Mouse (Mus musculus) embryonic fibroblast, embryonic 13.5 days (primary cell): Measurements from ENCODE around the gene Ppfia1. TPM values are rescaled to one million over a fixed set of nuclear protein-coding genes. Genes with fewer than 3 reads are reported as not detected.

ENCODE experiments used
- H3K27ac ChIP-seq: 2 replicates; pipeline ENCODE4 v1.5.1; 2012; ENCODE audit warnings: low read length, control low read depth, inconsistent platforms; ENCODE audit not compliant: insufficient read depth
- H3K4me1 ChIP-seq: 2 replicates; pipeline ENCODE4 v1.6.1; 2011; ENCODE audit warnings: low read length; ENCODE audit not compliant: control insufficient read depth, insufficient read depth
- H3K4me3 ChIP-seq: 2 replicates; pipeline ENCODE4 v1.5.1; 2011; ENCODE audit warnings: mild to moderate bottlenecking, control low read depth, low read length; ENCODE audit not compliant: insufficient read depth
- CTCF ChIP-seq: IDR thresholded peaks from 2 replicates; pipeline ENCODE4 v1.5.1; 2011; ENCODE audit warnings: mild to moderate bottlenecking, control low read depth, low read length, moderate library complexity, borderline replicate concordance; ENCODE audit not compliant: insufficient read depth
- POLR2A ChIP-seq: IDR thresholded peaks from 2 replicates; pipeline ENCODE4 v1.6.1; 2011; ENCODE audit warnings: low read depth, mild to moderate bottlenecking, control low read depth, low read length, moderate library complexity
- polyA plus RNA-seq: library from polyadenylated mRNA; stranded (reverse); fragments of >200 nt; gene quantifications from 2 replicates; pipeline ENCODE4 v1.2.4, GENCODE M21; 2011; ENCODE audit warnings: low read depth; ENCODE audit not compliant: missing spikeins, insufficient read length

Ppfia1 gene
- polyA plus RNA-seq: 70.0 and 71.5 TPM in 2 replicates

DNA sequence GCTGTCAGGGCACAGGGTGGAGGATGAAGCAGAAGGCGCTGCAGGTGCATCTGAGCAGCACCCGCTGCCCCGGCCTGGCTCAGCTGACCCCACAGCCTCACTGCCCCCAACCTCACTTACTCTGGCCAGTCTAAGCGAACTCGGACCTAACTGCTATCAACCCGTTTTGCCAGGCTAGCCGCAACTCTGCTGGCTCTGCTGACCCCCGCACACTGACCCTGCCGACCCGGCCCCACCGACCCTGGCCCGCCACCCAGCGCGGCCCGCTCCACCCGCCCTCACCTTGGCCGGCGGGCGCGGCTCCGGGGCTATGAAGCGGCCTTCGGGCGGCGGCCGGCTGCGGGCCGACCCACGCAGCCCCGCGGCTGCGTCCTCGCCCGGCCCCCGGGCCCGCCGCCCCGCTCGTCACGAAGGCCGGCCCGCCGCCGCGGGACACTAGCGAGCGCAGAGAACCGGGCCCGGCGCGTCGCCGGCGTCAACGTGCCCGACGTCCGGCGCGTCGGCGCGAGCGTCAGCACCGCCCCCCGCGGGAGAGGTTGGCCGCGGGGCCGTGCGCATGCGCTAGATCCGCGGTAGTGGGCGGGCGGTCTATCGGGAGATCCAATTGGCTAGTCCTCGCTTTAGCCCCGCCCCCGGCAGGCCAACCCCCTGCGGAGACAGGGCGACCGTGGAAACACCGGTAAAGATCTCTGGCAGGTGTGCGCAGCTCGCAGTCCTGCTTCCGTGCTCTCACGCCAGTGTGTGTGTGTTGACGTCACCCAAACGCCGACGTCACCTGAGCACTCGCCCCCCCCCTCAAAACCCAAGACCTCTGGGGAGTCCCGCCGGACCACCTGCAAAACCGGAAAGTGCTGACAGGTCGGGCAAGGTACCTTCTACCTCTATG lies at the start of gene Ppfia1:
Gene Ppfia1 (minus strand): TSS at position 493 of the 886 bp plus-strand sequence.
- Histone ChIP-seq H3K27ac (no peak within 1 kb of the TSS), H3K4me3 (peak within 1 kb of the TSS; percentile 90), H3K4me1 (peaks cover 5% of the 10 kb centered on the region; the same call in 1 of the 2 replicates)
- no peak for TF ChIP-seq CTCF
- peak; percentile 83 for TF ChIP-seq POLR2A

DNA sequence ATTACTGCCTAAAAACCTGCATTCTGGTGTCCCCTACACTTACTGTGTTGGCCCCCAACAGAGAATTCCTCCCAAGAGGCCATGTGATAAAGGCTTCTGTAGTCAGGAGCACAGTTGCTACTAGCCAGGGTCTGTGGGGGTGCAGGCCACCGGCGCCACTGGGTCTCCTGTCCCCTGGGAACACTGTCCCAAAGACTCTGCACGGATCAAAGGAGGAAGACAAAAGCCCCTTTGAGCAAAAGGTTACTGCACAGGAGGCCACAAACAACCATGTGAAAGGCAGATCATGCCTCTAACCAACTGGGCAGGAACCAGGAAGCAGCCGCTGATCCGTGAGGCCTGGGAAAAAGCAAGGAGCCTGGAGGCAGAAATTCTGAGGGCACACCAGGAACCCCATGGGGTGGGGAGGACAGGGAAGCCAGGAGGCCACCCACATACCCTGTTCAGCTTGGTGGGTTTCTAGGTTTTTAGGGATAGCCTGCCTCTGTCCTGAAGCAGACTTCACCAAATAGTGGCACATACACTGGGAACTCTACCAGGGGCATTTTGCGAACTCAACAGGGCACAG lies 46.9 kb upstream of the Ppfia1 start:
- H3K4me1 ChIP-seq: no peaks in the 10 kb centered on the region
- H3K4me3 ChIP-seq: no peak overlapping the region
- TF ChIP-seq POLR2A (no peak), CTCF (no peak)
- H3K27ac ChIP-seq: no peak overlapping the region

DNA sequence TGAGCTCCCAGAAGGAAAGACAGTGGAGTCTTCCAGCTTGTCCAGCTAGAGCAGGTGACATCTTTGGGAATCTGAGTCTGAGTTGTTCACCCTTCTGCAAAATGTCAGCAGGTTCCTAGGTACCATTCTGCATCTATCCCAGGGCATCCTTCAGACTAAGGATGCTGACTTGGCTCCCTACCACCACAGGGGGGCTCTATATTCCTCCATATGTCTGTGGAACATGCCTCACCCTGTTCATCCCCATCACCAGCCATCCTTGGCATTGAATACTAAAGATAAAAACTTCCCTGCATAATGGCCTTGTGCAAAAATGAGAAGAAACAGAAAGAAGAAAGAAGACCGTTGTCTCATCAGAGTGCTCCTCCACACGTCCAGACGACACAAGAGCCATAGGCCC lies 36.0 kb upstream of the Ppfia1 start:
- H3K4me3 ChIP-seq: no peak overlapping the region
- no peak for TF ChIP-seq CTCF
- TF ChIP-seq POLR2A: no peak

DNA sequence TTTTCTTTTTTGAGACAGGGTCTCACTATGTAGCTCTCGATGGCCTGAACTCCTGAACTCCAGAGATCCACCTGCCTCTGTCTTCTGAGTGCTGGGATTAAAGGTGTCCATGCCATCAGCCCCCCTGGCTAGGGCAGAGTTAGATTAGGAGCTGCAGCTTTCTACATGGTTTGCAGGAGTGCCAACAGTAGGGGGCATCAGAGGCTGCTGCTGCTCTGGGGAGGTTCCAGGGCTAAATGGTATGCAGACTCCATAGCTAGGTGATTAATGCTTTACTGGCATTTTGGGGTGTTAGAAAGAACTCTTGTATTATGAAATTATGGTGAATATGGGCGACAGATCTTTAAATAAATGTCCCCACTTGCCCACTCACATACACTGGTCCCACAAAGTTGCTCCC lies 33.8 kb upstream of the Ppfia1 start:
- Histone ChIP-seq H3K4me1 (no peaks in the 10 kb centered on the region), H3K4me3 (no peak overlapping the region), H3K27ac (no peak overlapping the region)
- peak; percentile 58; the same call in 1 of the 2 replicates for TF ChIP-seq CTCF
- TF ChIP-seq POLR2A: no peak

More for the DNA sequence above, 36.0 kb upstream of the Ppfia1 start:
- Histone ChIP-seq H3K4me1 (no peaks in the 10 kb centered on the region), H3K27ac (no peak overlapping the region)

DNA sequence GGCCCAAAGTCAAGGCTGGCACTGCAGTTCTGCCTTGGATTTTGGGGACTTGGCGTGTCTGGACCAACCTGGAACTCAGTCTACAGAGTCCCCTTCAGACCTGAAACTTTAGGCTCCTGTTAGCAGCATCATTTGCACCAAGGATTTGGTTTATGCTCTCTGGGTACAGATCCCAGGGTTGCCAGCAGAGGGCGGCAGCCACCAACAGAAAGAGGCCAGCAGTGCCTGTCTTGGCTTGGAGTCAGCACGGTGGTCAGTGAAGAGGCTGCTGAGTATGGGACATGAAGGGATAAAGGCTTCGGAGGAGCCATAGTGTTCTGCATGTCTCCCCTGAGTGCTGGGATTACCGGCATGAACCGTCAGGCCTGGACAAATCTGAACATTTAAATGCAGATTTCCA lies 32.1 kb upstream of the Ppfia1 start:
- no peak overlapping the region for H3K27ac ChIP-seq
- no peak for TF ChIP-seq POLR2A
- peak; percentile 94 for TF ChIP-seq CTCF
- no peak overlapping the region for H3K4me3 ChIP-seq
- no peaks in the 10 kb centered on the region for H3K4me1 ChIP-seq

DNA sequence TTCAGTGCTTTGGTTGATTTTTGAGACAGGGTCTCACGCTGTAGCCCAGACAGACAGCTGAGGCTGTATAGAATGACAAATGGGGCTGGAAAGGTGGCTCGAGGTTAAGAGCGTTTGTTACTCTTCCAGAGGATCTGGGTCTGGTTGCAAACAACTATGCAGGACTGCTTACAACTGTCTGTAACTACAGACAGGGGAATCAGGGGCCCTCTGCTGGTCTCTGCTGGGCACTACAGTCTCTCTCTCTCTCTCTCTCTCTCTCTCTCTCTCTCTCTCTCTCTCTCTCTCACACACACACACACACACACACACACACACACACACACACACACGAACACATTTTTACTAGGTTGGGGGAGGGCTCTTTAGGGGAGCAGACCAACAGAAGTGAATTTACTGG lies 30.1 kb upstream of the Ppfia1 start:
- no peak overlapping the region for H3K27ac ChIP-seq
- no peak for TF ChIP-seq POLR2A
- no peak for TF ChIP-seq CTCF
- no peak overlapping the region for H3K4me3 ChIP-seq
- H3K4me1 ChIP-seq: no peaks in the 10 kb centered on the region

DNA sequence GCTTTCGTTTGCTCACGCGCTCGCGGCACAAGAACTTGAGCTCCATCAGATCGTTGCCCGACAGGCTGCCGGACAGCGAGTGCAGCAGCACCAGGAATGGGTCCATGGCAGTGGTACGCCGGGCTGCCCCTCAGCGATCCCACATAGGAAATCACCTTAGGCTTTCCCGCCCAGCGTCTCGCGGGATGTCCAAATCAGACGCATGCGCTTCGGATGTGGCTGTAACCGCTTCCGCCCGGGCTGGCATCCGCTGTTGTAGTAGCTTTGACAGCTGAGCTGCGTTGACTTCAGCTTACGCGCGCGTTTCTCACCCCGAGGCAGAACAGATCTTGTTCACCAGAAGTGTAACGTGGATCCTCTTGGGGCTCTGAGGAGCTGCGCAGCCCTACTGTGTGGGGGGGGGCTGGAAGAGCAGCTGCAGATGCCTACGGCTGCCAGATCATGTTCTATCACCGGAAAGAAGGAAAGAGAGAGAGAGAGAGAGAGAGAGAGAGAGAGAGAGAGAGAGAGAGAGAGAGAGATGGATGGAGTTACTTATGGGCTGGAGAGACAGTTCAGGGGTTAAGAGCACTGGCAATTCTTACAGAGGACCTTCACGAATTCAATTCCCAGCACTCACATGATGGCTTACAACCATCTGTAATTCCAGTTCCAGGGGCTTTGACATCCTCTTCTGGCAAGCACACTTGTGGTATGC lies 28.9 kb upstream of the Ppfia1 start, which contains the start of gene Fadd:
Gene Fadd (minus strand): TSS at position 180 of the 697 bp plus-strand sequence.
- TF ChIP-seq CTCF: no peak
- TF ChIP-seq POLR2A: peak; percentile 87
- peaks cover 6% of the 10 kb centered on the region; the same call in 1 of the 2 replicates for H3K4me1 ChIP-seq
- H3K27ac ChIP-seq: peak within 1 kb of the TSS; percentile 81
- H3K4me3 ChIP-seq: peak within 1 kb of the TSS; percentile 75

DNA sequence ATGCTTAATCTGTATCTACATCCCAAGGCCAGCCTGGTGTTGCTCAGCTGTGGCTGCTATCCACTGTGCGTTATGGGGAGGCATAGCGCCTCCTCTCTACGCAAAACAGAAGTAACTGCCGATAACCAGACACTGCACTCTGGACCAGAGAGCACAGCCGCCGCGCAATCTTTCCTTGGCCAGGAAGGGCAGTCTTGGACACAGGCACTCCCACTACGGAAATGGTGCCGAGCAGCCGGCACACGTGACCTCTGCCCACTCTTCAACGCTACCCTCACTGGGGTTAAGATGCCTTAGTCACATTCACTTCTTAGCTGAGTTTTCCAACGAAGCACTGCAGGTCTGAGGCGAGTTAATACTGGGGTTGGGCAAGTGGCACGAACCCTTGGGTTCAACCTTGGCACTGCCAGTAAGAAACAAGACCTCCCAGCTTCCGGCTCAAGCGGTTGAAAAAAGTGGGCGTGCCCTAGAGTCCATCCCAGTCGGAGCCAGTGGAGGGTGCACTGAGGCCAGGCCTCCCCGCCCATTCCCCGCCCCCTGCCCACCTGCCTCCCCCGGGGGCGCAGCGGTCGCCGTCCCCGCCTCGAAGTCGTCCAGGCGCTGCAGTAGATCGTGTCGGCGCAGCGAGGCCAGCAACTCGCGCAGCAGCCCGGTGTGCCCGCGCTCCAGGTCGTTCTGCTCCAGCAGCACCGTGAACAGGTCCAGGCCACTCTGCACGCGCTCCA lies 28.2 kb upstream of the Ppfia1 start:
- peak overlapping the region; percentile 81 for H3K27ac ChIP-seq
- peak overlapping the region; percentile 75 for H3K4me3 ChIP-seq
- peaks cover 8% of the 10 kb centered on the region; the same call in 1 of the 2 replicates for H3K4me1 ChIP-seq
- TF ChIP-seq POLR2A (peak; percentile 55), CTCF (peak; percentile 66; the same call in 1 of the 2 replicates)

DNA sequence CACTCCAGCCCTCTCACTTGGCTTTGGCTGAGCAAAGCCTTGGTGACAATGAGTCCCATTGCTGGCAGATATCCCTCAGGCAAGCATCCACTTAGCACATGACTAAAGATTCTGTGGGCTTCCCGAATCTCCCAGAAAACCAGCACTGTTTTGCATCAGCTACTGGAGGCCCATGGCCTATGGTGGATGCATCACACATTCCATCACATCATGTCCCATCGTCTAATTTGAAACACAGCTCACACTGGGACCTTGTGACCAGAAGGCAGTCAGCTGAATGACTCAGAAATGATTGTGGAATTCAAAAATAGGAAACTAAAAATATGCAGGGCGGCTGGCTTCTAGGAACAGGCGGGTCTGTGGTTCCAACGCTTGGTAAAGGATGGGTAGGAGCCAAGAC lies 24.3 kb upstream of the Ppfia1 start:
- H3K27ac ChIP-seq: peak overlapping the region; percentile 89
- no peak overlapping the region for H3K4me3 ChIP-seq
- TF ChIP-seq POLR2A (no peak), CTCF (no peak)
- H3K4me1 ChIP-seq: peaks cover 8% of the 10 kb centered on the region; the same call in 1 of the 2 replicates
